Mouse (Mus musculus) forebrain, embryonic 15.5 days (tissue): Measurements from ENCODE around the gene Plekha6. TPM values are rescaled to one million over a fixed set of nuclear protein-coding genes. Genes with fewer than 3 reads are reported as not detected.

Experiments
- ATAC-seq: fragments of 200-750 bp; cut with Nextera tagmentation; replicated peaks from 2 replicates; pipeline ENCODE4 v1.8.0; 2017; ENCODE audit warnings: mild to moderate bottlenecking, moderate TSS enrichment, moderate library complexity
- H3K27ac ChIP-seq: fragments of 300-500 bp; sonication (generic); replicated peaks from 2 replicates; pipeline ENCODE4 v1.5.1; 2015; ENCODE audit warnings: mild to moderate bottlenecking, inconsistent platforms
- H3K27me3 ChIP-seq: fragments of 300-500 bp; sonication (generic); 2 replicates; pipeline ENCODE4 v1.6.1; 2015; ENCODE audit warnings: inconsistent platforms
- H3K36me3 ChIP-seq: fragments of 300-500 bp; sonication (generic); 2 replicates; pipeline ENCODE4 v1.6.1; 2015; ENCODE audit warnings: mild to moderate bottlenecking, inconsistent platforms
- H3K4me1 ChIP-seq: fragments of 300-500 bp; sonication (generic); 2 replicates; pipeline ENCODE4 v1.6.1; 2015; ENCODE audit warnings: inconsistent platforms
- H3K4me2 ChIP-seq: fragments of 300-500 bp; sonication (generic); replicated peaks from 2 replicates; pipeline ENCODE4 v1.6.1; 2015; ENCODE audit warnings: mild to moderate bottlenecking, inconsistent platforms
- H3K4me3 ChIP-seq: fragments of 300-500 bp; sonication (generic); 2 replicates; pipeline ENCODE4 v1.5.1; 2015; ENCODE audit warnings: mild to moderate bottlenecking, inconsistent platforms
- H3K9ac ChIP-seq: fragments of 300-500 bp; sonication (generic); replicated peaks from 2 replicates; pipeline ENCODE4 v1.6.1; 2015; ENCODE audit warnings: mild to moderate bottlenecking, inconsistent platforms
- H3K9me3 ChIP-seq: fragments of 300-500 bp; sonication (generic); 2 replicates; pipeline ENCODE4 v1.6.1; 2016; ENCODE audit warnings: inconsistent platforms
- whole genome bisulfite sequencing: fragments of 180-500 bp; shearing (Covaris S2); methylation state at CpG from one replicate; pipeline ENCODE4 v1.1.7; 2015; ENCODE audit warnings: mixed read lengths; 5-methylcytosine and 5-hydroxymethylcytosine counted together
- polyA plus RNA-seq: library from polyadenylated mRNA; unstranded; fragments of >200 nt; fragmentation: Nextera tagmentation; extraction: Ambion mirVana; gene quantifications from 2 replicates; pipeline ENCODE4 v1.2.1, GENCODE M21; 2015

The Plekha6 gene
- polyA plus RNA-seq, 1 experiment from 2014 or later, result 10.6 TPM

DNA sequence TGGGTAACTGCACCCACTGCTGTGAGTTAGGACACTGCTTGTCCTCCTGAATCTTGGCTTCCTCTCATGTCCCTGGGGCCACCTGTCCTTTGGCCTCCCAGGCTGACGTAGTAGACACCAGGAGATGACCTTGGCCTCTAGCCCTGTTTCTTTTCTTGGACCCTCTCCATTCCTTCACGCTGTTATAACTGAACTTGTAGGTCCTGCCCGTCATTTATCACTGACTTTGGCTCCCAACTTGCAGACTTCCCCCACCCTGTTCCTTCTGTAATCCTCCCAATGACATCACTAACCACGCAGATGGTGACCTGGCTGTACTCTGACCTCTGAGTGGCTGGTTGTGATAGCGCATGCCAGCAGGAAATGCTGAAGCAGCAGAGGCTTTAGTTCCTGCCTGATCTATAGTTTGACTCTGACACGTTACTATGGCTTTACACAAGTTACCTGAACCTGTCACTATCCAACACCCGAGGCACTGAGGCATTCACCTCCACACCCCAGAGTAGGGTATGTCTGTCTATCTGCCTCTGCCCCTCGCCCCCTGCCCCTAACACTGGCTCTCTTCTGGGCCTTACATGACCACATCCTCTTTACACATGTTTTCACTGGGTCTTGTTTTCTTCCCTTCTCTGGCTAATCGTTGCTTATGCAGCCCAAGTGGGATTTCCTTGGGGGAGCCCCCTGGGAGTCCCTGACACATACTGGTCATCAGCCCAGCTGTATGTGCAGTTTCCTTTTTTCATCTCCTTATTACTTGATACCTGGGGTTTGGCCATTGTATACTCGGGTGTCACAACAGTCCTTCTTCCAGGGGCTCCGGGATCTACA lies 183.9 kb downstream of the Plekha6 start:
- no peak for ATAC-seq
- Histone ChIP-seq H3K27ac (no peak overlapping the region), H3K4me3 (no peak overlapping the region), H3K27me3 (no peaks in the 10 kb centered on the region), H3K4me1 (peaks cover 4% of the 10 kb centered on the region), H3K36me3 (no peaks in the 10 kb centered on the region), H3K9ac (no peak overlapping the region), H3K4me2 (no peak overlapping the region), H3K9me3 (no peaks in the 10 kb centered on the region)
- 84% methylated on average over 11 of the region's 11 CpGs for WGBS

- Histone ChIP-seq H3K4me1 (peaks cover 14% of the 10 kb centered on the region), H3K4me3 (no peak within 1 kb of the TSS), H3K36me3 (no peaks in the 10 kb centered on the region), H3K4me2 (no peak within 1 kb of the TSS), H3K9me3 (no peaks in the 10 kb centered on the region), H3K27ac (peak within 1 kb of the TSS; percentile 39; the same call in 1 of the 2 replicates), H3K9ac (no peak within 1 kb of the TSS), H3K27me3 (no peaks in the 10 kb centered on the region)
- WGBS, result 76% methylated on average over 1 of the region's 1 CpGs
- no peak for ATAC-seq
Observed at GRCm38 (mm10) chr1:133350210-133350609, 186.2 kb downstream of the Plekha6 start, which contains the start of gene Ren1. Ren1 (plus strand) TSS chr1:133350510.

- Histone ChIP-seq H3K4me3 (no peak overlapping the region), H3K9me3 (no peaks in the 10 kb centered on the region), H3K36me3 (no peaks in the 10 kb centered on the region), H3K9ac (no peak overlapping the region), H3K4me2 (no peak overlapping the region), H3K27me3 (no peaks in the 10 kb centered on the region), H3K4me1 (peaks cover 14% of the 10 kb centered on the region), H3K27ac (peak overlapping the region; percentile 39)
- 0 out of 2 replicates have a peak, but pooled peaks have one; percentile 35 for ATAC-seq
- 55% methylated on average over 9 of the region's 9 CpGs for WGBS
Observed at GRCm38 (mm10) chr1:133351762-133352161, 187.8 kb downstream of the Plekha6 start.

Other genes starting within 250 kb of the Plekha6 start
- 46.8 and 48.3 TPM in 2 replicates for gene Mdm4, start 133.6 kb upstream of the Plekha6 start, polyA plus RNA-seq
- gene Pik3c2b, start 118.5 kb upstream of the Plekha6 start, polyA plus RNA-seq, result 15.7 and 18.7 TPM in 2 replicates
- 31.8 and 32.0 TPM in 2 replicates for gene Ppp1r15b, start 33.1 kb upstream of the Plekha6 start, polyA plus RNA-seq
- gene Golt1a, start 145.6 kb downstream of the Plekha6 start, polyA plus RNA-seq, result 0.32 TPM in 1 of 2 replicates, not detected in the other
- not detected in 2 replicates for gene Kiss1, start 157.7 kb downstream of the Plekha6 start, polyA plus RNA-seq
- not detected in 2 replicates for gene Ren1, start 186.3 kb downstream of the Plekha6 start, polyA plus RNA-seq
- 5.2 and 5.9 TPM in 2 replicates for gene Etnk2, start 199.4 kb downstream of the Plekha6 start, polyA plus RNA-seq